Mouse (Mus musculus) myocyte (in vitro differentiated cells): ENCODE data around the gene Crp.

Experiments
- CEBPB ChIP-seq: IDR thresholded peaks from 2 replicates; pipeline ENCODE4 v1.6.1; 2011; ENCODE audit warnings: mild to moderate bottlenecking, moderate library complexity; ENCODE audit not compliant: poor library complexity, insufficient read depth, severe bottlenecking
- E2F4 ChIP-seq: IDR thresholded peaks from one replicate; pipeline ENCODE4 v1.6.1; 2011; ENCODE audit warnings: mild to moderate bottlenecking, control low read depth, moderate library complexity; ENCODE audit not compliant: insufficient read depth
- MAX ChIP-seq: IDR thresholded peaks from one replicate; pipeline ENCODE4 v1.6.1; 2011; ENCODE audit warnings: low read depth, mild to moderate bottlenecking, control low read depth
- MYOD1 ChIP-seq, 3 experiments: IDR thresholded peaks; one replicate each; pipeline ENCODE4 v1.6.1; 2011; ENCODE audit warnings: control low read depth in 2 of 3, low read depth in 2 of 3, mild to moderate bottlenecking in 2 of 3, moderate library complexity in 1 of 3; ENCODE audit not compliant: insufficient read length in 2 of 3, control insufficient read depth in 1 of 3
- POLR2A ChIP-seq: IDR thresholded peaks from one replicate; pipeline ENCODE4 v1.6.1; 2011; ENCODE audit warnings: low read depth, mild to moderate bottlenecking, control low read depth, moderate library complexity; ENCODE audit not compliant: insufficient read length
- POLR2AphosphoS2 ChIP-seq: IDR thresholded peaks from one replicate; pipeline ENCODE4 v1.6.1; 2011; ENCODE audit warnings: low read depth, control low read depth; ENCODE audit not compliant: insufficient read length
- TCF12 ChIP-seq: IDR thresholded peaks from one replicate; pipeline ENCODE4 v1.6.1; 2011; ENCODE audit warnings: mild to moderate bottlenecking, control low read depth; ENCODE audit not compliant: poor library complexity, insufficient read depth, severe bottlenecking
- TCF3 ChIP-seq: IDR thresholded peaks from one replicate; pipeline ENCODE4 v1.6.1; 2011; ENCODE audit warnings: low read depth, control low read depth; ENCODE audit not compliant: insufficient read length
- USF1 ChIP-seq: IDR thresholded peaks from one replicate; pipeline ENCODE4 v1.6.1; 2011; ENCODE audit warnings: low read depth, mild to moderate bottlenecking, control low read depth, moderate library complexity

DNA sequence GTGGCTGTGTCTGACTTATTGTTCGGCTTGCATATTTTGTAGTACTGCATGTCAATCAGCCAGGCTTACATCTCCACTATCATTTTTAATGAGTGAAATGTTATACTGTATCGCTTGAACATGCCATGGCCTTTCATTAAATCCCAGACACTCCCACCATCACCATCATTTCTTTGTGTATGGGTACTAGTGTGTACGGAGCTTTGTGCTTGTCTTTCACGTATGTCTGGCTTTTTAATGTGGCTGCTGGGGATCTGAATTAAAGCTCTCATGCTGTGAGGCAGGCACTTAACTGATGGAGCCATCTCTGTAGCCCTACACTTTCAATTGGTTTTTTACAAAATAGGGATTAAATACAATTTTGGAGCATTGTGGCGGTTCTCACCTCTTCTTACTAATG is 81.3 kb downstream of the Crp start:
- TF ChIP-seq USF1 (no peak), POLR2AphosphoS2 (no peak), POLR2A (no peak), TCF12 (no peak), CEBPB (no peak), E2F4 (no peak), MAX (no peak), TCF3 (no peak), MYOD1 (IDR thresholded peaks at IDR 0.05; ENCODE audit: control insufficient read depth in 1 of 3, insufficient read length in 2 of 3, low read depth in 2 of 3) (no peak)
